Mouse (Mus musculus) gastrocnemius, postnatal 4 days (tissue): ENCODE measurements around the gene Tmem238l. TPM values are rescaled to one million over a fixed set of nuclear protein-coding genes. Genes with fewer than 3 reads are reported as not detected.

Experiments
- DNase-seq, 2 experiments: peaks; one replicate each; pipeline ENCODE4 v3.0.0; 2021 to 2022; ENCODE audit warnings: low spot score in 2 of 2, mixed read lengths in 2 of 2
- total RNA-seq, 2 experiments: library from RNA; stranded (reverse); gene quantifications; 2 replicates each; pipeline ENCODE4 v1.2.3; 2021

Tmem238l gene
- total RNA-seq, 2 experiments from 2014 or later: not detected

DNA sequence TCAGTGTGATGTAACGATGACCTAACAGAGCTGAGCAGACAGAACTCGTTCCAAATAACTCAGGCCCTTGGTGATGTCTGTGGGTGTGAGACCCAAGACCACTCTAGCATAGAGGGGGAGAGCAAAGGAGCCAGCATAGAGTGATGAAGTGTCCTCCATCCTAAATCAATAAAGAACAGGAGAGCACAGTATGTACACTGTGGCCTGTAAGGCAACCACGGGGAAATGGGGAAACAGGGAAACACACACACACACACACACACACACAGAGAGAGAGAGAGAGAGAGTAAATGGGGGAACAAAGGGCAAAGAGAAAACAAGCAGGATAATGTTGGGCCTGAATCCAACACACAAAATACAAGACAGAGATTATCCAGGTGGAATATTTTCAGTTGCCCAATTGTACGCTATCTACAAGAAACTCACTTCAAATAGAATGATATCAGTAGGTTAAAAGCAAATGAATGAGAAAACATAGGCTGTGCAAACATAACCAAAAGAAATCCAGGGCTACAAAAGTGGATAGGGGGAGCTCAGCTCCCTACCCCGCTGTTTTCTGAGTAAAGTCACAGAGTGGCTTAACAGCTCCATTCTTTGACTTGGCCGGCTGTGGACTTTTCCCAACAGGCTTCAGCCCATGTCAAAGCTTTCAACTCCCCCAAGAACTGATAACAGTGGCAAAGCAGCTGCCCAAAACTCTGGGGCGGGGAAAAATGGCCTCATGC, 19.3 kb downstream of the Tmem238l start:
- no peak for DNase-seq

DNA sequence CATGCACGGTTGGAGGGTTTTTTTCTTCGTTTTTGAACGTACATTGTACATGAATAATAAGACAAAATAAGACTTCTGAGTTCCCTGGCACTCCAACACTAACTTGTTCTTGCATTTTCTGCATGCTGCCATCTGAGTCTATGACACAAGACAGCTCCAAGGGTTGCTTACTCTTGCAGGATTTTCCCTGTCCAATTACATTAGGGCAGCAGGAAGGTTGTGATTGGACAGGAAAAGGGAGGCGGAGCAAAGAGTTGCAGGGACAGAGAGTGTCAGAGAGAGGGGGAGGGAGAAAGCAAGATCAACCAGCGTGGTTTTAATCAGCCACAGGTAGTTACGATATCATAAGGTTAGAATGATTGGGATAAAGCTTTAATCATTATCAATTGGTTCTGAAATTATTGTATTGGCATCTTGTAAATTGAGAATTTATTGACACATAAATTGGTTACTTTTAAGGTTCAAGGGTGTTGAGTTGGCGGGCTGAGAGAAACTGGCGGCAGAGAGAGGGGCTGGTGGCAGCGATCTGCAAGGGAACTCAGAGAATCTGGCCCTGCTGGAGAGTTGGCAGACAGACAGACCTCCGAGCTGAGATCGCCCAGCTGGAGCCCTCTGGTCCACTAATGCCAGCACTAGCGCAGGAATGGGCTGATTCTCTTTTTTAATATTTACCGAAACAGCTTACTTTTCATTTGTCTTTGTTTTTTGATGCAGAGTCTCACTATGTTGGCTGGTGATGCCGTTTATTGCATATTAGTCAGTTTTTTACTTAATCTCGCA, 25.1 kb downstream of the Tmem238l start:
- DNase-seq: no peak

GRCm38 (mm10) chr11:66982794-66983193, 26.4 kb downstream of the Tmem238l start:
- peak; percentile 28 to 49 for DNase-seq

- DNase-seq: no peak
These were observed 27.2 kb downstream of the Tmem238l start for GRCm38 (mm10) chr11:66983422-66984164.

GRCm38 (mm10) chr11:66984165-66985135, 28.0 kb downstream of the Tmem238l start:
- DNase-seq: peak; percentile 55 to 74

DNA sequence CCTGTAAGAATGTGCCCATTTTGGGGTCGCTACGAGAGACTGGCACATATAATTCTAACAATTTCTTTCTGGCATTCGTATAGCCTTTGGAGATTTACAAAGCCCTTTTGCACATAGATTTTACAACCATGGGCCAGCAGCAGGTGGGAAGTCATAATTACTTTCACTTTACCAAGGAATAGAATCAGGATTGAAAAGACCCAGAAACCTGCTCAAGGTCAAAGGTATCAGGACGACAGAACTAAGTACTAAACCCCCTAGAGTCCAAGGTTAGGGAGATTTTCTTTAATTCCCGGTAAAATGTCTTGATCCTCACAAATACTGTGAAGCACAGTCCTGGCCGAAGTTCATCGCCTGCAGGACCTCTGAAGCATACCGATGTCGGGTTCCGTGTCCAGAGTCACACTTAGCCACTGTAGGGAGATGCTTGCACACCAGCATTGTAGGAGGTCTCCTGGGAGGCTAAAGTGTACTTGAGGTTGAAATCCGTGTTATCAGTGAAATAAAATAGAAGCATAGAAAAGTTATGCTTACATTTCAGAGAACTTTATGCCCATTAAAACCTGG, 28.8 kb downstream of the Tmem238l start:
- no peak for DNase-seq

DNA sequence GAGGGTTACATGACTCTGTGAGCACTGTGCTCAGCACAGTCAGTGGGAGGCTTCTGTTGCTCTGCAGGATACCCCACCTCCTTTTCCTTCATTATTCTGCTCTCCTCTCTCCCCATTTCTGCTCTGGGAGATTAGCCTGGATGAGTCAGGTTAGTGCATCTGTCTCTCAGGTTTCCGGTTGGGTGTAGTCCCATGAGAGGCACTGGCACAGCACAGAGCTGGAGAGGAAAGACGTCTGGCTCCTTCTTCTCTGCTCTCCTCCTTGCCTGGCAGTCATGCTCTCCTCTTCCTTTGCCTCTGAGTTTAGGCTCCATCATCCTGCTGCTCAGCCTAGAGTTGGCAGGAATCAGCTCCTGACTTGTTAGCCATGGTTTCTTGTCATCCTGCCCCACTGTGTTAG, 35.7 kb downstream of the Tmem238l start:
- no peak for DNase-seq

GRCm38 (mm10) chr11:66993674-66994073, 37.2 kb downstream of the Tmem238l start:
- no peak for DNase-seq

DNA sequence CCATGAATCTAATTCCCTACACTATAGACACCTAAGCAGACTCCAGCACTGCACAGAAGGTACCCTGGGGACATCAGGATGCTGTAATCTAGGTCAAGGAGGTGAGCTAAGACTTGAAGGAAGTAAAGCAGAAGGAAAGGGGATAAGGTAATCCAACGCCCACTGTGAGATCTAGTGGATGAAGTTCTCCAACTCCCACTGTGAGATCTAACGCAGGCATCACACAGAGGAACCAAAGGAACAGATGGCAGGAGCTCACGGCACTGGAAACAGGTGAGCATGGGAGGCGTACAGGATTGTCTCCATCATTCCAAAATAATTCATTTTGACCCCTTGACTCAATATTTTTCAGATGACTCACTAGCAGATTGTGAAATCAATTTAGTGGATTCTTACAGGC, 40.0 kb downstream of the Tmem238l start:
- no peak for DNase-seq

DNA sequence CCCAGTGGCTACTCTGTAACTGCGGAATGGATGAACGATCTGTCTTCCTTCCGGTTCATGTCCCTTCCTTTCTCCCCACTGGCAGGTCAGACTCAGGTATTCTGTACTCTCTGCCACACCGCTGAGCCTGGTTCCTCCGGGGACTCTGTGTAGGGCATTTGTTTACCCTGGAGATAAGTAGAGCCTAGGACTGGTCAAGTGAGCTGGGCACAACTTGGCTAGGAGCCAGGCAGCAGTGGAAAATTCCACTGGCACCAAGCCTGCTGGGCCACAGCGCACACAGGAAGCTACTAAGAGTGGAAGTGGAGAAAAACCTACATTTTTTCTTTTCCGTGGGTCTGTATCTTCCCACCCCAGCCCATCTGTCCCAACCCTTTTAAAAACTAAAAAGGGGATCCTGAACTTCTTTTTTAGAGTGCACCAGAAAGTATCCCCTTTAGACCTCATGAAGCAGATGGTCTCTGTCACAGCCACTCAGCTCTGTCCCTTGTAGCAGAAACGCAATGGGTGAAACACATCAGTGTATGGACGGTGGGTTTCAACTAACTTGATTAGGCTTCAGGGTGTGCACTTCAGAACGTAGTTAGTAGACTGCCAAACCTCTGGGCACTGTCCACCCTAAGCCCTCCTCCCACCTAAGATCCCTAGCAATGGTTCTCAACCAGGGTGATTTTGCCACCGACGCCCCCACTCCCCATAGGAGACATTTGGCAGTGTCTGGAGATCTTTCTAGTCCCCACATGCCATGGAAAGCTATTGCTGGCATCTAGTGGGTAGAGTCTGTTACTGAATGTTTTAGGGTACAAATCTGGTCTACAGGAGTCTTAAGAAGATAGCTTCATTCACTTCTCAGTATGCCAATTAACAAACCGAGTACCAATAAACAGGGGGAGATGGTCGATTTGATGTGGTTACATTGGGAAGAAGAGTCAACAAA, 42.3 kb downstream of the Tmem238l start:
- DNase-seq: no peak

DNA sequence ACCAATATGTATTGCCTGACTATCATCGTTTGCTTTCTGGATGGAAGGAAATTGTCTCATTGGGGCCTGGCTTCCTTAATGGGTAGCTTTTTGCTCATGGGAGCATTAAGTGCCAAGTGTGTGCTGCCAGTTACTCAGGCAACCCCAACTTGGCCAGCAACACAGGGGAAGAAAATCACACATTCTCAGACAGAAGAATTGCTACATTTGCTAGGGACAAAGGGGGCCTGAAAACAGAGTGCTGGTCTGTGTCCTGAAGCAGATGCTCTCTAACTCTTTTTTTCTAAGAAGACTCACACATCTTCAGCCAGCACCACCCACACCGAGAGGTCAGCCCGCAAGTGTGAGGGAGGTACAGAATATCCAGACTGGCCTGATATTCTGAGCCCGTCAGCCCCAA, 44.2 kb downstream of the Tmem238l start:
- no peak for DNase-seq

- no peak for DNase-seq
These were observed 45.3 kb downstream of the Tmem238l start for GRCm38 (mm10) chr11:67001717-67002116.

- no peak for DNase-seq
These were observed 46.5 kb downstream of the Tmem238l start for GRCm38 (mm10) chr11:67002911-67003310.

- DNase-seq: no peak
These were observed 51.5 kb downstream of the Tmem238l start for GRCm38 (mm10) chr11:67007961-67008360.

DNA sequence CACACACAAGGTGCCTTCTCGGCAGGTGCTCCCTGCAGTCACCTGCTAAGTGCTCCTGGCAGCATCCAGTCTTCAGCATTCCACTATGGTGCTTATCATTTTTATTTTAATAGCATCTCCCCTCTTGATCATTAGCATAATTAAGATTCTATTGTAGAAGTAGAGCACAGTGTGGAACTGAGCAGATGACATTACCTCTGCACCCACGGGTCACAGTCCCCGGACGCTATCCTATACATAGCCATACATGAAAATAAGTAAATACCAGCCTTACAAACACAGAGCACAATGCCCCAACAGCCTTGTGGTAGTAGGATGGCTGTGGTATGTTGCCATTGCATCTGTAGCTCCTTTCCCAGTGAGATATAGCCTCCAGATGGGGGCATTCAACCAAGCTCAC, 52.1 kb downstream of the Tmem238l start:
- no peak for DNase-seq

GRCm38 (mm10) chr11:67010430-67010829, 54.0 kb downstream of the Tmem238l start:
- no peak for DNase-seq

- DNase-seq: no peak
These were observed 55.2 kb downstream of the Tmem238l start for GRCm38 (mm10) chr11:67011635-67012034.
